Mouse (Mus musculus) heart, adult 10 weeks (tissue): ENCODE results near the gene Nup153. TPM values are rescaled to one million over a fixed set of nuclear protein-coding genes. Genes with fewer than 3 reads are reported as not detected.

Experiments
- polyA plus RNA-seq: library from polyadenylated mRNA; stranded (reverse); fragments of 350-450 nt; fragmentation: Illumina TruSeq; extraction: RNeasy Lipid Tissue Mini Kit (QIAGEN cat#74804); gene quantifications from one replicate; pipeline ENCODE4 v1.2.3, GENCODE M21; 2014; ENCODE audit warnings: low read depth, low replicate concordance

Gene Nup153
- polyA plus RNA-seq, result 21.6 TPM

DNA sequence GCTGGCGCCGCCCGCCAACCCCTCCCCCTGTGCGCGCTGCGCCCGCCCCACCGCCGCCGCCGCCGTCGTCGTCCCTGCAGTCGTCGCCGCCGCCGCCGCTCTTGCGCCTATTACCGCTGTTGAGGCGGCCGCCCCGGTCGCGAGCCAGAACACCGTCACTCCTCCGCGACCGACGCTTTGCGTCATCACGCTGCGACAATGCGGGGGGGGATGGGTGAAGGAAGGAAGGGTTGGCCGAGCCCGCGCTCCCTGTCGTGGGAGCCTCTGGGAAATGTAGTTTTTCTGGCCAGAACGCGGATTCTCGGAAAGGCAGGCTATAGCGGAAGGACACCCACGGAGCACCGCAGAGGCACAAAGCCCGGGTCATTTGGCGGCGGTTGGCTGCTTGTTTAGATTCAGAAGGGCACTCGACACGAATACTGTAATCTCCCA, at the start of gene Nup153:
Nup153 (minus strand) TSS at position 104 of the 432 bp plus-strand sequence.

GRCm38 (mm10) chr13:46669048-46669619, 58.6 kb downstream of the Nup153 start, which contains the start of gene Fam8a1:
TSS of gene Fam8a1 (plus strand) at chr13:46669522.

Other genes with a start within 250 kb of the Nup153 start
- 137 TPM for gene Cap2, start 226.1 kb downstream of the Nup153 start, polyA plus RNA-seq
- gene Fam8a1, start 58.4 kb downstream of the Nup153 start, polyA plus RNA-seq, result 29.9 TPM
- gene Kif13a, start 201.9 kb upstream of the Nup153 start, polyA plus RNA-seq, result 98.6 TPM